ENCODE assay signal across 8 mouse cellular contexts in genomic region chr12:72760376-72761229, GRCm38 (mm10). TPM values are rescaled to one million over a fixed set of nuclear protein-coding genes. Genes with fewer than 3 reads are reported as not detected.
DNase-seq lines count a peak whose midpoint lies in the region; ATAC-seq and TF ChIP-seq lines count a peak whose summit lies in the region.

No protein-coding gene starts in this region.

- peak overlapping the region; percentile 99 for H3K9ac ChIP-seq in embryonic facial prominence, embryonic 13.5 days
- peak overlapping the region; percentile 86 for H3K9ac ChIP-seq in heart, adult 2 months (ENCODE audit: low read depth, low read length)
- peak overlapping the region; percentile 99 for H3K9ac ChIP-seq in limb, embryonic 13.5 days
- H3K9ac ChIP-seq in midbrain, embryonic 16.5 days (ENCODE audit: low read depth, low read length), result peak overlapping the region; percentile 98

- ATAC-seq in embryonic facial prominence, embryonic 13.5 days (ENCODE audit: insufficient number of reproducible peaks, insufficient read depth, low FRiP score, low TSS enrichment, low read depth), result peak; percentile 91
- peak; percentile 92 for ATAC-seq in limb, embryonic 13.5 days (ENCODE audit: low FRiP score, low read depth)
- peak; percentile 94 for ATAC-seq in midbrain, embryonic 16.5 days

- peak overlapping the region; percentile 86 for H3K4me3 ChIP-seq in embryonic facial prominence, embryonic 13.5 days
- peak overlapping the region; percentile 69 for H3K4me3 ChIP-seq in heart, adult 2 months
- H3K4me3 ChIP-seq in limb, embryonic 13.5 days, result peak overlapping the region; percentile 84
- peak overlapping the region; percentile 81 for H3K4me3 ChIP-seq in midbrain, embryonic 16.5 days (ENCODE audit: low read depth, low read length)

- no peaks in the 10 kb centered on the region for H3K27me3 ChIP-seq in embryonic facial prominence, embryonic 13.5 days
- no peaks in the 10 kb centered on the region for H3K27me3 ChIP-seq in heart, adult 2 months (ENCODE audit: control insufficient read depth, insufficient read depth, low read length)
- no peaks in the 10 kb centered on the region for H3K27me3 ChIP-seq in limb, embryonic 13.5 days
- no peaks in the 10 kb centered on the region for H3K27me3 ChIP-seq in midbrain, embryonic 16.5 days (ENCODE audit: control insufficient read depth, insufficient read depth, low read depth, low read length)

- H3K36me3 ChIP-seq in embryonic facial prominence, embryonic 13.5 days, result no peaks in the 10 kb centered on the region
- peaks cover 12% of the 10 kb centered on the region for H3K36me3 ChIP-seq in heart, adult 2 months (ENCODE audit: control insufficient read depth, insufficient read depth, low read length)
- no peaks in the 10 kb centered on the region for H3K36me3 ChIP-seq in limb, embryonic 13.5 days
- no peaks in the 10 kb centered on the region for H3K36me3 ChIP-seq in midbrain, embryonic 16.5 days (ENCODE audit: control insufficient read depth, insufficient read depth, low read length)

- intact Hi-C loops in heart, adult 2 months (cut with DNase I), result loop anchor here (2.0 to 10.0 kb wide), 2 partner anchors 84 to 1204 kb away; partner anchors contain the start of gene Snapc1

- TF ChIP-seq CTCF in heart, adult 2 months (IDR thresholded peaks at IDR 0.05), result no peak

- TF ChIP-seq EP300 in heart, adult 2 months (IDR thresholded peaks at IDR 0.05; ENCODE audit: insufficient read depth, low read depth, low read length), result 0 out of 2 replicates have a peak, but pooled peaks have one; percentile 7

- peak; percentile 95 for DNase-seq in 416B (ENCODE audit: low read depth)
- DNase-seq in adrenal gland, postnatal 36 days, result peak; percentile 96 to 99
- DNase-seq in heart, adult 2 months, result peak; percentile 84 to 94
- DNase-seq in kidney, adult 8-10 months, result peak; percentile 90 to 91
- DNase-seq in spleen, postnatal 10 days (ENCODE audit: low spot score in 2 of 2), result peak; percentile 88 to 94

- H3K27ac ChIP-seq in embryonic facial prominence, embryonic 13.5 days, result peak overlapping the region; percentile 98
- peak overlapping the region; percentile 99 for H3K27ac ChIP-seq in heart, adult 2 months
- peak overlapping the region; percentile 98 for H3K27ac ChIP-seq in limb, embryonic 13.5 days
- H3K27ac ChIP-seq in midbrain, embryonic 16.5 days (ENCODE audit: low read length), result peak overlapping the region; percentile 99

- H3K4me1 ChIP-seq in embryonic facial prominence, embryonic 13.5 days, result peaks cover 30% of the 10 kb centered on the region
- H3K4me1 ChIP-seq in heart, adult 2 months (ENCODE audit: control insufficient read depth, insufficient read depth, low read length), result peaks cover 4% of the 10 kb centered on the region
- peaks cover 29% of the 10 kb centered on the region for H3K4me1 ChIP-seq in limb, embryonic 13.5 days
- peaks cover 19% of the 10 kb centered on the region for H3K4me1 ChIP-seq in midbrain, embryonic 16.5 days (ENCODE audit: control insufficient read depth, insufficient read depth, low read length)

- H3K79me2 ChIP-seq in heart, adult 2 months (replicated peaks; ENCODE audit: control insufficient read depth, insufficient read depth, low read length), result no peaks in the 10 kb centered on the region

- no peaks in the 10 kb centered on the region for H3K9me3 ChIP-seq in embryonic facial prominence, embryonic 13.5 days
- no peaks in the 10 kb centered on the region for H3K9me3 ChIP-seq in limb, embryonic 13.5 days
- no peaks in the 10 kb centered on the region for H3K9me3 ChIP-seq in midbrain, embryonic 16.5 days (replicated peaks; ENCODE audit: control insufficient read depth, low read length, poor library complexity, severe bottlenecking)

- TF ChIP-seq POLR2A in heart, adult 2 months (IDR thresholded peaks at IDR 0.05; ENCODE audit: insufficient read depth, low read depth, low read length), result peak; percentile 78

- under 1% methylated on average over 64 of the region's 78 CpGs for WGBS in embryonic facial prominence, embryonic 13.5 days
- WGBS in heart, adult 2 months, result under 1% methylated on average over 69 of the region's 78 CpGs
- WGBS in limb, embryonic 13.5 days, result under 1% methylated on average over 64 of the region's 78 CpGs
- under 1% methylated on average over 58 of the region's 78 CpGs for WGBS in midbrain, embryonic 16.5 days

- peak overlapping the region; percentile 71 for H3K4me2 ChIP-seq in embryonic facial prominence, embryonic 13.5 days
- H3K4me2 ChIP-seq in limb, embryonic 13.5 days (replicated peaks), result peak overlapping the region; percentile 70
- peak overlapping the region; percentile 61 for H3K4me2 ChIP-seq in midbrain, embryonic 16.5 days (ENCODE audit: low read length)

RNA-seq across cellular contexts. Expression of gene Ppm1a, which starts 3.3 kb away (rescaled TPM):
- 100 to 1,000 TPM; 276 to 324 TPM for total RNA-seq in adrenal gland, postnatal 36 days (2021)
- polyA plus RNA-seq in embryonic facial prominence, embryonic 13.5 days (2015; fragmentation: Nextera tagmentation; extraction: Ambion mirVana), result 46.6 and 54.8 TPM in 2 replicates
- total RNA-seq in heart, adult 2 months (2021), result 100 to 1,000 TPM; 218 to 258 TPM
- 78.4 and 141 TPM in 2 replicates for polyA plus RNA-seq in heart, adult 2 months (2012; rRNA removed)
- polyA plus RNA-seq in limb, embryonic 13.5 days (2015; fragmentation: Nextera tagmentation; extraction: Ambion mirVana), result 44.7 and 50.5 TPM in 2 replicates
- polyA plus RNA-seq in midbrain, embryonic 16.5 days (2015; fragmentation: Nextera tagmentation; extraction: Ambion mirVana), result 52.3 and 55.9 TPM in 2 replicates

Comparison
In these comparisons a context has a peak if more than half of its experiments do, and no peak if none do; other contexts are left out.
1. Peak in every context shown above with its lines: DNase-seq, ATAC-seq, H3K4me3 ChIP-seq and H3K27ac ChIP-seq.